Mouse (Mus musculus) testis, postnatal 10 days (tissue): ENCODE data around the gene Papss2.

Source experiments
- DNase-seq: peaks from one replicate; pipeline ENCODE4 v3.0.0; 2021; ENCODE audit warnings: low spot score

The Papss2 gene

GRCm38 (mm10) chr19:32595506-32596286 is at the start of gene Papss2:
Papss2 (plus strand) TSS chr19:32595790.
- DNase-seq = peak; percentile 73

- DNase-seq = no peak
Measured at GRCm38 (mm10) chr19:32547396-32547795, 48.2 kb upstream of the Papss2 start.

- DNase-seq = no peak
Measured at GRCm38 (mm10) chr19:32548202-32548601, 47.4 kb upstream of the Papss2 start.

GRCm38 (mm10) chr19:32550446-32550845 is 45.1 kb upstream of the Papss2 start:
- no peak for DNase-seq

- DNase-seq = no peak
Measured at GRCm38 (mm10) chr19:32551442-32551841, 44.1 kb upstream of the Papss2 start.

- DNase-seq = no peak
Measured at GRCm38 (mm10) chr19:32552106-32552505, 43.5 kb upstream of the Papss2 start.

GRCm38 (mm10) chr19:32553310-32553709 is 42.3 kb upstream of the Papss2 start:
- no peak for DNase-seq

GRCm38 (mm10) chr19:32555257-32555656 is 40.3 kb upstream of the Papss2 start:
- DNase-seq = no peak

GRCm38 (mm10) chr19:32567025-32567424 is 28.6 kb upstream of the Papss2 start:
- no peak for DNase-seq

- DNase-seq = no peak
Measured at GRCm38 (mm10) chr19:32567447-32567846, 28.1 kb upstream of the Papss2 start.

- no peak for DNase-seq
Measured at GRCm38 (mm10) chr19:32568470-32568869, 27.1 kb upstream of the Papss2 start.

GRCm38 (mm10) chr19:32568961-32569653 is 26.5 kb upstream of the Papss2 start:
- no peak for DNase-seq

GRCm38 (mm10) chr19:32569725-32570124 is 25.9 kb upstream of the Papss2 start:
- DNase-seq = no peak

GRCm38 (mm10) chr19:32572191-32572590 is 23.4 kb upstream of the Papss2 start:
- no peak for DNase-seq

- DNase-seq = no peak
Measured at GRCm38 (mm10) chr19:32573259-32573658, 22.3 kb upstream of the Papss2 start.

- DNase-seq = no peak
Measured at GRCm38 (mm10) chr19:32574846-32575245, 20.7 kb upstream of the Papss2 start.

GRCm38 (mm10) chr19:32577749-32578148 is 17.8 kb upstream of the Papss2 start:
- no peak for DNase-seq

- no peak for DNase-seq
Measured at GRCm38 (mm10) chr19:32583091-32583766, 12.4 kb upstream of the Papss2 start.

- DNase-seq = no peak
Measured at GRCm38 (mm10) chr19:32587727-32588126, 7.9 kb upstream of the Papss2 start.

GRCm38 (mm10) chr19:32592749-32593148 is 2.8 kb upstream of the Papss2 start:
- DNase-seq = peak; percentile 50

GRCm38 (mm10) chr19:32593870-32594269 is 1.7 kb upstream of the Papss2 start:
- no peak for DNase-seq

- no peak for DNase-seq
Measured at GRCm38 (mm10) chr19:32595131-32595505, 472 bp upstream of the Papss2 start.

GRCm38 (mm10) chr19:32599006-32599405 is 3.4 kb downstream of the Papss2 start:
- DNase-seq = no peak
